Mouse (Mus musculus): ENCODE data around the gene Hspb6. TPM values are rescaled to one million over a fixed set of nuclear protein-coding genes. Genes with fewer than 3 reads are reported as not detected.

Gene Hspb6
- polyA plus RNA-seq, 1 experiment from 2014 or later: 6.2 TPM

DNA sequence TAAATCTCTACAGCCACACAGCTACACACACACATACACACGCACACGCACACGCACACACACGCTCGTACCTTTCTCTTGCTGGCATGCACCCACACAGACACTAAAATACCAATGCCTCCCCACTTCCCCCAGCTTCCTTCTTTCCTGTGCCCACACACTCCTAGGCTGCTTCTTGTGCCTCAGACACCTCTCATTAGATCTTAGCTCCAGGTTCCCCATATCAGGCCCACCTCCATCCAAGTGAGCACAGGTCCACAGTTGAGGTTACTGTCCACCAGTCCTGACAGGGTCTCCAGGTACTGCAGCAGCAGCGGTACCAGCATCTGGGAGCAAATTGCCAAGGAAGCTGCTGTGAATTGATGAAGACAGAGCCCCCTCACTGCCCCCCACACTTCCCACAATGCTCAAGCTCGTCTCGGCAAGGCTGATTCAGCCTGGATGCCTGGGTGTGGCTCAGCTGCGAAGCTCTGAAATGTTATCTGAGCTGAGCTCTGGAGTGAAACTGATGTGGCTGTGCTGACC is 20.6 kb upstream of the Hspb6 start:
- Histone ChIP-seq H3K36me3 (peaks cover 66% of the 10 kb centered on the region), H3K9ac (replicated peaks) (peak overlapping the region; percentile 41; the same call in 1 of the 2 replicates), H3K4me3 (0 out of 2 replicates have a peak overlapping the region, but pooled peaks have one; percentile 17), H3K27ac (replicated peaks) (no peak overlapping the region), H3K27me3 (no peaks in the 10 kb centered on the region), H3K9me3 (no peaks in the 10 kb centered on the region), H3K4me1 (peaks cover 41% of the 10 kb centered on the region), H3K4me2 (replicated peaks) (peak overlapping the region; percentile 79; the same call in 1 of the 2 replicates)
- WGBS: 86% methylated on average over 9 of the region's 9 CpGs
- ATAC-seq (ENCODE audit: low FRiP score, low read depth): no peak

- Histone ChIP-seq H3K4me1 (peaks cover 35% of the 10 kb centered on the region), H3K4me3 (peak overlapping the region; percentile 82), H3K27me3 (no peaks in the 10 kb centered on the region), H3K36me3 (peaks cover 51% of the 10 kb centered on the region), H3K9me3 (no peaks in the 10 kb centered on the region), H3K9ac (replicated peaks) (peak overlapping the region; percentile 91), H3K27ac (replicated peaks) (0 out of 2 replicates have a peak overlapping the region, but pooled peaks have one; percentile 35), H3K4me2 (replicated peaks) (peak overlapping the region; percentile 79)
- no peak for ATAC-seq (ENCODE audit: low FRiP score, low read depth)
- WGBS: 11% methylated on average over 8 of the region's 8 CpGs
Observed at GRCm38 (mm10) chr7:30532931-30533330, 19.0 kb upstream of the Hspb6 start.

- H3K9me3 ChIP-seq: no peaks in the 10 kb centered on the region
- H3K4me1 ChIP-seq: peaks cover 35% of the 10 kb centered on the region
- peaks cover 48% of the 10 kb centered on the region for H3K36me3 ChIP-seq
- peak overlapping the region; percentile 91 for H3K9ac ChIP-seq (replicated peaks)
- H3K27me3 ChIP-seq: no peaks in the 10 kb centered on the region
- peak overlapping the region; percentile 82 for H3K4me3 ChIP-seq
- H3K27ac ChIP-seq (replicated peaks): peak overlapping the region; percentile 88
- H3K4me2 ChIP-seq (replicated peaks): peak overlapping the region; percentile 79
- ATAC-seq (ENCODE audit: low FRiP score, low read depth): peak; percentile 29
- 5% methylated on average over 26 of the region's 26 CpGs for WGBS
Observed at GRCm38 (mm10) chr7:30533941-30534632, 17.9 kb upstream of the Hspb6 start.

DNA sequence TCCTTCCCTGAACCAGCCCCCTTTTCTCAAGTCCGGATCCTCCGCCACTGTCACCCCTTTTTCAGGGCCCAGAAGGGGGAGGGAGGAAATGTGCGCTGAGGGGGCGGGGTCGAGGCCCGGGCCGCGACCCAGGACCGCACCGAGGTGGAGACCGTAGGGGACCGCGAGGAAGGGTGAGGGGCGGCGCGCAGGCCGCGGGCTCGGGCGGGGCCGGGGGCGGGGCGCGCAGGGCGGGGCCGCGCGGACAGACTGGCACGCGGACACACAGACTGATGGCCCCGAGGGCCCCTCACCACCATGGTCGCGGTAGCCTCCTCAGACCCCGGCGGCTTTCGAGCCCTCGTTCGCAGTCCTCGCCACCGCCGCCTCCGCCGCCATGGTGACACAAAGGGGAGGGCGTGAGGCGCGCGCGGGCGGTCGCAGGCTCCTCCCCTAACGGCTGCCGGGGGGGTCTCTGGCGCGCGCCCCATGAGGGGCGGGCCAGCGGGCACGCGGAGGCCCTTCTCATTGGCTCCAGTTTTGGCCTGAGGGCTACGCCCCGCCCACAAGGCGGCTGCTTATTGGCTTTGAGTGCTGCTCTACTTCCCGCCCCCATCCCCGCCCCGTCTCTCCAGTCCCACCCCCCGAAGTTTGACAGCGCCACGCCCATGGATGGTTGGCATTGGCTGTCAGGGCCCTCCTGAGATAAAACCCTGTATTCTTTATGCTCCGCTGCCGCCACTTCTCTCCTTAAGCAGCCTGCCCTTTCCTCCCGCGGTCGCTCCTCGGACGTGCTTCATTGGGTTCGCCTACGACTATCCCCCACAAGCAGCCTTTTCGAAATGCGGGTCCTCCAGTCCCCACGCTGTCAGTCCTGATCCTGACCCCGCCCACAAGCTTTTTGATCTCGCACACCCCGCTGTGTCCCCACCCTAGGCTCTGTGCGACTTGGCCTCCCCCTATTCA is 17.1 kb upstream of the Hspb6 start, which contains the start of gene Arhgap33:
Gene Arhgap33 (minus strand): TSS at position 428 of the 945 bp plus-strand sequence.
- H3K27ac ChIP-seq (replicated peaks): peak within 1 kb of the TSS; percentile 88
- peak within 1 kb of the TSS; percentile 82 for H3K4me3 ChIP-seq
- peaks cover 47% of the 10 kb centered on the region for H3K36me3 ChIP-seq
- H3K4me1 ChIP-seq: peaks cover 35% of the 10 kb centered on the region
- peak within 1 kb of the TSS; percentile 79 for H3K4me2 ChIP-seq (replicated peaks)
- ATAC-seq (ENCODE audit: low FRiP score, low read depth): peak; percentile 91
- WGBS: under 1% methylated on average over 76 of the region's 84 CpGs
- H3K9me3 ChIP-seq: no peaks in the 10 kb centered on the region
- peak within 1 kb of the TSS; percentile 91 for H3K9ac ChIP-seq (replicated peaks)
- H3K27me3 ChIP-seq: no peaks in the 10 kb centered on the region

GRCm38 (mm10) chr7:30540572-30540971 is 11.4 kb upstream of the Hspb6 start:
- no peak overlapping the region for H3K27ac ChIP-seq (replicated peaks)
- no peaks in the 10 kb centered on the region for H3K9me3 ChIP-seq
- no peak overlapping the region for H3K9ac ChIP-seq (replicated peaks)
- no peak for ATAC-seq (ENCODE audit: low FRiP score, low read depth)
- H3K4me1 ChIP-seq: peaks cover 5% of the 10 kb centered on the region
- H3K36me3 ChIP-seq: peaks cover 50% of the 10 kb centered on the region
- H3K27me3 ChIP-seq: no peaks in the 10 kb centered on the region
- H3K4me3 ChIP-seq: no peak overlapping the region
- WGBS: 89% methylated on average over 7 of the region's 7 CpGs
- no peak overlapping the region for H3K4me2 ChIP-seq (replicated peaks)

DNA sequence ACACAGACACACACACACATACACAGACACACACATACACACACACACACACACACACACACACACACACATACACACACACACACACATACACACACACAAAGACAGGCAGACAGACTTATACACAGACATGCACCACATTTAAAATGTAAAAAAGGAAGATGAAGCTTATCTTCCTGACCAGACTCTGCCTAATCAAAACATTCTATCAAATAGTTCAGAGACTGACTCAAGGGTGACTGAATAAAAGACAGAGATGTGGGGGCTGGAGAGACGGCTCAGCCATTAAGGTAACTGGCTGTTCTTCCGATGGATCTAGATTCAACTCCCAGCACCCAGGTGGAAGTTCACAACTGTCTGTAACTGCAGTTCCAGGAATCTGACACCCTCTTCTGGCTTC is 7.7 kb upstream of the Hspb6 start:
- no peak overlapping the region for H3K4me2 ChIP-seq (replicated peaks)
- no peak overlapping the region for H3K4me3 ChIP-seq
- no peaks in the 10 kb centered on the region for H3K9me3 ChIP-seq
- no peaks in the 10 kb centered on the region for H3K4me1 ChIP-seq
- H3K27ac ChIP-seq (replicated peaks): no peak overlapping the region
- 96% methylated on average over 2 of the region's 2 CpGs for WGBS
- H3K27me3 ChIP-seq: no peaks in the 10 kb centered on the region
- peaks cover 63% of the 10 kb centered on the region for H3K36me3 ChIP-seq
- no peak for ATAC-seq (ENCODE audit: low FRiP score, low read depth)
- H3K9ac ChIP-seq (replicated peaks): no peak overlapping the region; the same call in 1 of the 2 replicates

- WGBS: 93% methylated on average over 2 of the region's 2 CpGs
Observed at GRCm38 (mm10) chr7:30549880-30550279, 2.1 kb upstream of the Hspb6 start.

DNA sequence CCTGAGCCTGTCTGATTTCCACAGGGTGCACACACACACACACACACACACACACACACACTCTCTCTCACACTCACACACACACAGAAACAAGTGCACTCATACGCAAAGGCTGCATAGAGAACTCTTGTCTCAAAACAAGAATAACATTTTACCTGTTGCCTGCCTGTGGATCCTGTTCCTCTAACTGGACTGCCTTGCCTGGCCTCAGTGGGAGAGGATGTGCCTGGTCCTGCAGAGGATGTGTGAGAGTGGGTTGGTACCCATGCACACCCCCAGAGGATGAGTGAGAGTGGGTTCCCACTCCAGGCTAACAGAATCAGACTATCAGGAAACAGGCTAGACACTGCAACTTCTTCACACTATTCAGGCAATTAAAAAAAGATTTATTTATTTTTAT is 1.4 kb upstream of the Hspb6 start:
- 100% methylated on average over 1 of the region's 1 CpGs for WGBS
- peaks cover 16% of the 10 kb centered on the region for H3K4me1 ChIP-seq
- H3K4me2 ChIP-seq (replicated peaks): no peak overlapping the region
- H3K9ac ChIP-seq (replicated peaks): no peak overlapping the region
- peaks cover 40% of the 10 kb centered on the region for H3K36me3 ChIP-seq
- H3K27ac ChIP-seq (replicated peaks): no peak overlapping the region
- no peak overlapping the region for H3K4me3 ChIP-seq
- H3K9me3 ChIP-seq: no peaks in the 10 kb centered on the region
- H3K27me3 ChIP-seq: peaks cover 10% of the 10 kb centered on the region; the same call in 1 of the 2 replicates
- no peak for ATAC-seq (ENCODE audit: low FRiP score, low read depth)

More at GRCm38 (mm10) chr7:30549880-30550279, 2.1 kb upstream of the Hspb6 start:
- no peak overlapping the region for H3K9ac ChIP-seq (replicated peaks)
- no peak overlapping the region for H3K4me3 ChIP-seq
- no peak for ATAC-seq (ENCODE audit: low FRiP score, low read depth)
- no peak overlapping the region for H3K4me2 ChIP-seq (replicated peaks)
- H3K36me3 ChIP-seq: peaks cover 33% of the 10 kb centered on the region; the same call in 1 of the 2 replicates
- peaks cover 10% of the 10 kb centered on the region; the same call in 1 of the 2 replicates for H3K27me3 ChIP-seq
- peaks cover 16% of the 10 kb centered on the region for H3K4me1 ChIP-seq
- no peaks in the 10 kb centered on the region for H3K9me3 ChIP-seq
- H3K27ac ChIP-seq (replicated peaks): no peak overlapping the region

DNA sequence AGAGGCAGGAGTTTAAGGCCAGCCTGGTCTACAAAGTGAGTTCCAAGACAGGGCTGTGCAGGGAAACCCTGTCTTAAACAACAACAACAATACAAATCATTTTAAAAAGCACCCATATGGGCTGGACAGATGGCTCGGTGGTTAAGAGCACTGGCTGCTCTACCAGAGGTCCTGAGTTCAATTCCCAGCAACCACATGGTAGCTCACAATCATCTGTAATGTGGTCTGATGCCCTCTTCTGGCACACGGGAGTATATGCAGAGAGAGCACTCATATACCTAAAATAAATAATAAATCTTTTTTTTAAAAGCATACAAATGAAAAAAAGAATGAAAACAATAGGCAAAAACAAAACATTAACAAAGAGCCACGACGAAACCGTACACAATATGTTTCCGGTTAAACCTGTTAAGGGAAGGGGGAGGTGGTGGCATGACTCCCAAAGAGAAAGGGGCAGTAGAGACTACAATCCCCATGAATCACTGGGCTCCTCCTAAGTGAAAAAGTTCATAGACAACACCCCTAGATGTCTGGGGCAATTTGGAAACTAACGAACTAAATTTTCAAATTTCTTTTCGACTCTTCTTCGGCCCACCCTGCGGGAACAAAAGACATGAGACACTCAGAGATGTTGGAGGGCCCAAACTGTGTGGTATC is 405 bp upstream of the Hspb6 start:
- Histone ChIP-seq H3K4me3 (peak overlapping the region; percentile 70), H3K4me2 (replicated peaks) (peak overlapping the region; percentile 89), H3K27me3 (peaks cover 10% of the 10 kb centered on the region; the same call in 1 of the 2 replicates), H3K27ac (replicated peaks) (peak overlapping the region; percentile 91), H3K9me3 (no peaks in the 10 kb centered on the region), H3K4me1 (peaks cover 16% of the 10 kb centered on the region), H3K36me3 (peaks cover 41% of the 10 kb centered on the region), H3K9ac (replicated peaks) (peak overlapping the region; percentile 61)
- peak; percentile 64 for ATAC-seq (ENCODE audit: low FRiP score, low read depth)
- WGBS: 2% methylated on average over 10 of the region's 10 CpGs

GRCm38 (mm10) chr7:30553021-30553589 is 1.1 kb downstream of the Hspb6 start:
- H3K27me3 ChIP-seq: peaks cover 10% of the 10 kb centered on the region; the same call in 1 of the 2 replicates
- no peak for ATAC-seq (ENCODE audit: low FRiP score, low read depth)
- peak overlapping the region; percentile 70 for H3K4me3 ChIP-seq
- no peaks in the 10 kb centered on the region for H3K9me3 ChIP-seq
- 9% methylated on average over 23 of the region's 23 CpGs for WGBS
- peak overlapping the region; percentile 51 for H3K9ac ChIP-seq (replicated peaks)
- peak overlapping the region; percentile 89 for H3K4me2 ChIP-seq (replicated peaks)
- peaks cover 19% of the 10 kb centered on the region for H3K4me1 ChIP-seq
- peak overlapping the region; percentile 66; the same call in 1 of the 2 replicates for H3K27ac ChIP-seq (replicated peaks)
- peaks cover 45% of the 10 kb centered on the region for H3K36me3 ChIP-seq

Data from midbrain, embryonic 12.5 days (tissue).